Mouse (Mus musculus): Measurements from ENCODE around the gene Dapk1.

- no peak for TF ChIP-seq TAL1 (IDR thresholded peaks at IDR 0.05; ENCODE audit: low read length)
- TF ChIP-seq GATA1 (IDR thresholded peaks at IDR 0.05; ENCODE audit: low read length) = no peak
Measured at GRCm38 (mm10) chr13:60616036-60616435, 14.3 kb downstream of the Dapk1 start.

All from erythroblast, embryonic 14.5 days (primary cell).